Mouse (Mus musculus): ENCODE data around the gene 2310046K23Rik. TPM values are rescaled to one million over a fixed set of nuclear protein-coding genes. Genes with fewer than 3 reads are reported as not detected.
"Not testable (repeated sequence)": the region's sequence is repeated elsewhere in the genome, so short reads cannot be mapped to it uniquely, and the experiment has no call there.

2310046K23Rik gene
- polyA plus RNA-seq, 1 experiment from 2014 or later = not detected

- Histone ChIP-seq H3K36me3 (no peaks in the 10 kb centered on the region), H3K27me3 (no peaks in the 10 kb centered on the region), H3K27ac (replicated peaks) (no peak within 1 kb of the TSS), H3K9ac (no peak within 1 kb of the TSS), H3K9me3 (no peaks in the 10 kb centered on the region), H3K4me2 (no peak within 1 kb of the TSS), H3K4me1 (replicated peaks) (no peaks in the 10 kb centered on the region), H3K4me3 (no peak within 1 kb of the TSS)
- 88% methylated on average over 1 of the region's 1 CpGs for WGBS
- no peak for ATAC-seq (ENCODE audit: low read depth)
These were observed 33.9 kb downstream of the 2310046K23Rik start, which contains the start of gene Sprr4 for GRCm38 (mm10) chr3:92500393-92500792. Gene Sprr4 (minus strand): TSS chr3:92500493.

GRCm38 (mm10) chr3:92490262-92490661 is 44.0 kb downstream of the 2310046K23Rik start:
- not testable (repeated sequence) for H3K27me3 ChIP-seq; ATAC-seq (ENCODE audit: low read depth); H3K36me3 ChIP-seq; H3K9ac ChIP-seq; H3K4me3 ChIP-seq; H3K9me3 ChIP-seq; H3K4me1 ChIP-seq (replicated peaks); H3K4me2 ChIP-seq; H3K27ac ChIP-seq (replicated peaks)

GRCm38 (mm10) chr3:92486307-92486706 is 48.0 kb downstream of the 2310046K23Rik start:
- WGBS = 56% methylated on average over 1 of the region's 1 CpGs
- Histone ChIP-seq H3K9me3 (no peaks in the 10 kb centered on the region), H3K4me3 (no peak overlapping the region), H3K9ac (no peak overlapping the region), H3K27me3 (no peaks in the 10 kb centered on the region), H3K4me2 (no peak overlapping the region), H3K4me1 (replicated peaks) (no peaks in the 10 kb centered on the region), H3K27ac (replicated peaks) (no peak overlapping the region), H3K36me3 (no peaks in the 10 kb centered on the region)
- no peak for ATAC-seq (ENCODE audit: low read depth)

GRCm38 (mm10) chr3:92485863-92486262 is 48.4 kb downstream of the 2310046K23Rik start, which contains the start of gene Sprr1a:
Gene Sprr1a (minus strand): TSS chr3:92485895.
- no peaks in the 10 kb centered on the region for H3K4me1 ChIP-seq (replicated peaks)
- H3K36me3 ChIP-seq = no peaks in the 10 kb centered on the region
- no peaks in the 10 kb centered on the region for H3K27me3 ChIP-seq
- H3K27ac ChIP-seq (replicated peaks) = no peak within 1 kb of the TSS
- H3K9ac ChIP-seq = no peak within 1 kb of the TSS
- H3K9me3 ChIP-seq = no peaks in the 10 kb centered on the region
- no peak for ATAC-seq (ENCODE audit: low read depth)
- no peak within 1 kb of the TSS for H3K4me3 ChIP-seq
- H3K4me2 ChIP-seq = no peak within 1 kb of the TSS

Other genes with a start within 250 kb of the 2310046K23Rik start
- not detected in 2 replicates for gene Sprr2a3, start 249.1 kb downstream of the 2310046K23Rik start, polyA plus RNA-seq (2015; fragmentation: Nextera tagmentation; extraction: Ambion mirVana)
- not detected in 2 replicates for gene Sprr2b, start 217.9 kb downstream of the 2310046K23Rik start, polyA plus RNA-seq (2015; fragmentation: Nextera tagmentation; extraction: Ambion mirVana)
- gene Sprr2d, start 195.4 kb downstream of the 2310046K23Rik start, polyA plus RNA-seq (2015; fragmentation: Nextera tagmentation; extraction: Ambion mirVana) = not detected in 2 replicates
- not detected in 2 replicates for gene Sprr2e, start 182.4 kb downstream of the 2310046K23Rik start, polyA plus RNA-seq (2015; fragmentation: Nextera tagmentation; extraction: Ambion mirVana)
- not detected in 2 replicates for gene Sprr2f, start 169.3 kb downstream of the 2310046K23Rik start, polyA plus RNA-seq (2015; fragmentation: Nextera tagmentation; extraction: Ambion mirVana)
- not detected in 2 replicates for gene Sprr2h, start 148.8 kb downstream of the 2310046K23Rik start, polyA plus RNA-seq (2015; fragmentation: Nextera tagmentation; extraction: Ambion mirVana)
- gene Sprr2i, start 126.5 kb downstream of the 2310046K23Rik start, polyA plus RNA-seq (2015; fragmentation: Nextera tagmentation; extraction: Ambion mirVana) = not detected in 2 replicates
- gene Sprr2j-ps, start 116.4 kb downstream of the 2310046K23Rik start, polyA plus RNA-seq (2015; fragmentation: Nextera tagmentation; extraction: Ambion mirVana) = not detected in 2 replicates
- 9.7 and 14.2 TPM in 2 replicates for gene Gm9774, start 105.1 kb downstream of the 2310046K23Rik start, polyA plus RNA-seq (2015; fragmentation: Nextera tagmentation; extraction: Ambion mirVana)
- gene Sprr2k, start 101.9 kb downstream of the 2310046K23Rik start, polyA plus RNA-seq (2015; fragmentation: Nextera tagmentation; extraction: Ambion mirVana) = not detected in 2 replicates
- gene Sprr1b, start 95.7 kb downstream of the 2310046K23Rik start, polyA plus RNA-seq (2015; fragmentation: Nextera tagmentation; extraction: Ambion mirVana) = not detected in 2 replicates
- gene Sprr3, start 75.8 kb downstream of the 2310046K23Rik start, polyA plus RNA-seq (2015; fragmentation: Nextera tagmentation; extraction: Ambion mirVana) = not detected in 2 replicates
- not detected in 2 replicates for gene Sprr1a, start 48.6 kb downstream of the 2310046K23Rik start, polyA plus RNA-seq (2015; fragmentation: Nextera tagmentation; extraction: Ambion mirVana)
- not detected in 2 replicates for gene Sprr4, start 34.0 kb downstream of the 2310046K23Rik start, polyA plus RNA-seq (2015; fragmentation: Nextera tagmentation; extraction: Ambion mirVana)
- gene Ivl, start 39.2 kb upstream of the 2310046K23Rik start, polyA plus RNA-seq (2015; fragmentation: Nextera tagmentation; extraction: Ambion mirVana) = not detected in 2 replicates
- not detected in 2 replicates for gene Smcp, start 54.5 kb upstream of the 2310046K23Rik start, polyA plus RNA-seq (2015; fragmentation: Nextera tagmentation; extraction: Ambion mirVana)
- not detected in 2 replicates for gene 2210017I01Rik, start 73.0 kb upstream of the 2310046K23Rik start, polyA plus RNA-seq (2015; fragmentation: Nextera tagmentation; extraction: Ambion mirVana)
- not detected in 2 replicates for gene Lce6a, start 87.1 kb upstream of the 2310046K23Rik start, polyA plus RNA-seq (2015; fragmentation: Nextera tagmentation; extraction: Ambion mirVana)
- not detected in 2 replicates for gene Lce1a1, start 113.8 kb upstream of the 2310046K23Rik start, polyA plus RNA-seq (2015; fragmentation: Nextera tagmentation; extraction: Ambion mirVana)
- gene Lce1b, start 122.4 kb upstream of the 2310046K23Rik start, polyA plus RNA-seq (2015; fragmentation: Nextera tagmentation; extraction: Ambion mirVana) = not detected in 2 replicates
- not detected in 2 replicates for gene Lce1a2, start 135.8 kb upstream of the 2310046K23Rik start, polyA plus RNA-seq (2015; fragmentation: Nextera tagmentation; extraction: Ambion mirVana)
- gene Lce1c, start 144.7 kb upstream of the 2310046K23Rik start, polyA plus RNA-seq (2015; fragmentation: Nextera tagmentation; extraction: Ambion mirVana) = not detected in 2 replicates
- gene Lce1d, start 152.7 kb upstream of the 2310046K23Rik start, polyA plus RNA-seq (2015; fragmentation: Nextera tagmentation; extraction: Ambion mirVana) = not detected in 2 replicates
- gene Lce1e, start 174.6 kb upstream of the 2310046K23Rik start, polyA plus RNA-seq (2015; fragmentation: Nextera tagmentation; extraction: Ambion mirVana) = not detected in 2 replicates
- gene Lce1f, start 185.8 kb upstream of the 2310046K23Rik start, polyA plus RNA-seq (2015; fragmentation: Nextera tagmentation; extraction: Ambion mirVana) = not detected in 2 replicates
- gene Gm38119, start 204.6 kb upstream of the 2310046K23Rik start, polyA plus RNA-seq (2015; fragmentation: Nextera tagmentation; extraction: Ambion mirVana) = not detected in 2 replicates
- not detected in 2 replicates for gene Lce1g, start 217.8 kb upstream of the 2310046K23Rik start, polyA plus RNA-seq (2015; fragmentation: Nextera tagmentation; extraction: Ambion mirVana)
- gene Lce1h, start 230.6 kb upstream of the 2310046K23Rik start, polyA plus RNA-seq (2015; fragmentation: Nextera tagmentation; extraction: Ambion mirVana) = not detected in 2 replicates
- gene Lce1i, start 244.4 kb upstream of the 2310046K23Rik start, polyA plus RNA-seq (2015; fragmentation: Nextera tagmentation; extraction: Ambion mirVana) = not detected in 2 replicates

All from neural tube, embryonic 13.5 days (tissue).